Mouse (Mus musculus) A20 (cell line): ENCODE data around the gene Dvl3.
"Not testable (repeated sequence)": the region's sequence is repeated elsewhere in the genome, so short reads cannot be mapped to it uniquely, and the experiment has no call there.

Experiments used
- DNase-seq: peaks from one replicate; pipeline ENCODE4 v3.0.0-alpha.2; 2011; ENCODE audit warnings: low read depth, low spot score

The Dvl3 gene

GRCm38 (mm10) chr16:20516726-20517201 is at the start of gene Dvl3:
Gene Dvl3, plus strand, starts transcription at chr16:20516982.
- DNase-seq, result peak; percentile 91

GRCm38 (mm10) chr16:20470981-20471380 is 45.8 kb upstream of the Dvl3 start:
- DNase-seq, result no peak

- DNase-seq, result peak; percentile 13
These were observed 45.1 kb upstream of the Dvl3 start for GRCm38 (mm10) chr16:20471686-20472085.

- no peak for DNase-seq
These were observed 43.0 kb upstream of the Dvl3 start for GRCm38 (mm10) chr16:20473748-20474147.

GRCm38 (mm10) chr16:20474211-20474610 is 42.6 kb upstream of the Dvl3 start:
- DNase-seq, result no peak

GRCm38 (mm10) chr16:20474786-20475185 is 42.0 kb upstream of the Dvl3 start:
- DNase-seq, result no peak

- no peak for DNase-seq
These were observed 41.4 kb upstream of the Dvl3 start for GRCm38 (mm10) chr16:20475335-20475734.

- DNase-seq, result no peak
These were observed 39.9 kb upstream of the Dvl3 start for GRCm38 (mm10) chr16:20476857-20477256.

GRCm38 (mm10) chr16:20477270-20477669 is 39.5 kb upstream of the Dvl3 start:
- no peak for DNase-seq

- DNase-seq, result no peak
These were observed 38.3 kb upstream of the Dvl3 start for GRCm38 (mm10) chr16:20478504-20478903.

- not testable (repeated sequence) for DNase-seq
These were observed 37.6 kb upstream of the Dvl3 start for GRCm38 (mm10) chr16:20479026-20479760.

- DNase-seq, result peak; percentile 59
These were observed 36.7 kb upstream of the Dvl3 start for GRCm38 (mm10) chr16:20480115-20480514.

- DNase-seq, result no peak
These were observed 35.0 kb upstream of the Dvl3 start for GRCm38 (mm10) chr16:20481746-20482145.

- DNase-seq, result not testable (repeated sequence)
These were observed 33.1 kb upstream of the Dvl3 start for GRCm38 (mm10) chr16:20483716-20484115.

- DNase-seq, result no peak
These were observed 31.7 kb upstream of the Dvl3 start for GRCm38 (mm10) chr16:20485061-20485460.

GRCm38 (mm10) chr16:20486048-20486447 is 30.7 kb upstream of the Dvl3 start:
- no peak for DNase-seq

GRCm38 (mm10) chr16:20488151-20488550 is 28.6 kb upstream of the Dvl3 start:
- no peak for DNase-seq

- DNase-seq, result not testable (repeated sequence)
These were observed 28.0 kb upstream of the Dvl3 start for GRCm38 (mm10) chr16:20488751-20489150.

- DNase-seq, result no peak
These were observed 27.5 kb upstream of the Dvl3 start for GRCm38 (mm10) chr16:20489233-20489632.

- DNase-seq, result peak; percentile 16
These were observed 26.2 kb upstream of the Dvl3 start for GRCm38 (mm10) chr16:20490581-20490980.

GRCm38 (mm10) chr16:20491301-20491700 is 25.5 kb upstream of the Dvl3 start:
- no peak for DNase-seq

GRCm38 (mm10) chr16:20493452-20493851 is 23.3 kb upstream of the Dvl3 start:
- no peak for DNase-seq
